Mouse (Mus musculus) forebrain, embryonic 13.5 days (tissue): ENCODE measurements around the gene Fzd4. TPM values are rescaled to one million over a fixed set of nuclear protein-coding genes. Genes with fewer than 3 reads are reported as not detected.

Experiments
- ATAC-seq: fragments of 200-750 bp; cut with Nextera tagmentation; 2 replicates; pipeline ENCODE4 v1.8.0; 2017
- H3K27ac ChIP-seq: fragments of 300-500 bp; sonication (generic); 2 replicates; pipeline ENCODE4 v1.5.1; 2015; ENCODE audit warnings: inconsistent platforms, mild to moderate bottlenecking, moderate library complexity
- H3K27me3 ChIP-seq: fragments of 300-500 bp; sonication (generic); 2 replicates; pipeline ENCODE4 v1.6.1; 2015; ENCODE audit warnings: mild to moderate bottlenecking, inconsistent platforms
- H3K36me3 ChIP-seq: fragments of 300-500 bp; sonication (generic); 2 replicates; pipeline ENCODE4 v1.6.1; 2015; ENCODE audit warnings: mild to moderate bottlenecking, inconsistent platforms; ENCODE audit not compliant: poor library complexity, severe bottlenecking
- H3K4me1 ChIP-seq: fragments of 300-500 bp; sonication (generic); 2 replicates; pipeline ENCODE4 v1.6.1; 2015; ENCODE audit warnings: inconsistent platforms
- H3K4me2 ChIP-seq: fragments of 300-500 bp; sonication (generic); 2 replicates; pipeline ENCODE4 v1.6.1; 2015; ENCODE audit warnings: inconsistent platforms, mild to moderate bottlenecking, moderate library complexity
- H3K4me3 ChIP-seq: fragments of 300-500 bp; sonication (generic); 2 replicates; pipeline ENCODE4 v1.5.1; 2015; ENCODE audit warnings: mild to moderate bottlenecking, inconsistent platforms
- H3K9ac ChIP-seq: fragments of 300-500 bp; sonication (generic); 2 replicates; pipeline ENCODE4 v1.6.1; 2015; ENCODE audit warnings: mild to moderate bottlenecking, inconsistent platforms
- H3K9me3 ChIP-seq: fragments of 300-500 bp; sonication (generic); replicated peaks from 2 replicates; pipeline ENCODE4 v1.6.1; 2016; ENCODE audit warnings: inconsistent platforms
- WGBS: fragments of 180-500 bp; shearing (Covaris S2); methylation state at CpG from one replicate; pipeline ENCODE4 v1.1.7; 2015; 5-methylcytosine and 5-hydroxymethylcytosine counted together
- polyA plus RNA-seq: library from polyadenylated mRNA; unstranded; fragments of >200 nt; fragmentation: Nextera tagmentation; extraction: Ambion mirVana; gene quantifications from 2 replicates; pipeline ENCODE4 v1.2.1, GENCODE M21; 2015

Fzd4 gene
- polyA plus RNA-seq, 1 experiment from 2014 or later: 1.3 TPM

GRCm38 (mm10) chr7:89418917-89419679, 14.9 kb downstream of the Fzd4 start:
- ATAC-seq: peak; percentile 67
- Histone ChIP-seq H3K27me3 (no peaks in the 10 kb centered on the region), H3K9ac (no peak overlapping the region), H3K36me3 (no peaks in the 10 kb centered on the region), H3K4me2 (no peak overlapping the region), H3K4me3 (no peak overlapping the region), H3K4me1 (no peaks in the 10 kb centered on the region), H3K27ac (no peak overlapping the region), H3K9me3 (no peaks in the 10 kb centered on the region)
- 53% methylated on average over 3 of the region's 3 CpGs for WGBS

- WGBS: 96% methylated on average over 5 of the region's 5 CpGs
- H3K4me2 ChIP-seq: no peak overlapping the region
- no peak overlapping the region for H3K27ac ChIP-seq
- H3K27me3 ChIP-seq: no peaks in the 10 kb centered on the region
- no peaks in the 10 kb centered on the region for H3K36me3 ChIP-seq
- H3K4me3 ChIP-seq: no peak overlapping the region
- no peaks in the 10 kb centered on the region for H3K9me3 ChIP-seq
- no peak for ATAC-seq
- H3K4me1 ChIP-seq: no peaks in the 10 kb centered on the region
- H3K9ac ChIP-seq: no peak overlapping the region
These were observed 17.1 kb downstream of the Fzd4 start for GRCm38 (mm10) chr7:89421294-89421693.

GRCm38 (mm10) chr7:89422650-89423049, 18.5 kb downstream of the Fzd4 start:
- Histone ChIP-seq H3K27me3 (no peaks in the 10 kb centered on the region), H3K4me2 (no peak overlapping the region), H3K4me1 (no peaks in the 10 kb centered on the region), H3K9me3 (no peaks in the 10 kb centered on the region), H3K9ac (no peak overlapping the region), H3K36me3 (no peaks in the 10 kb centered on the region), H3K4me3 (no peak overlapping the region), H3K27ac (no peak overlapping the region)
- 52% methylated on average over 8 of the region's 8 CpGs for WGBS
- ATAC-seq: no peak

GRCm38 (mm10) chr7:89423194-89423593, 19.0 kb downstream of the Fzd4 start:
- H3K27ac ChIP-seq: no peak overlapping the region
- no peaks in the 10 kb centered on the region for H3K36me3 ChIP-seq
- H3K9me3 ChIP-seq: no peaks in the 10 kb centered on the region
- H3K9ac ChIP-seq: no peak overlapping the region
- no peak overlapping the region for H3K4me3 ChIP-seq
- ATAC-seq: no peak
- no peaks in the 10 kb centered on the region for H3K4me1 ChIP-seq
- H3K4me2 ChIP-seq: no peak overlapping the region
- WGBS: 39% methylated on average over 5 of the region's 5 CpGs
- no peaks in the 10 kb centered on the region for H3K27me3 ChIP-seq

- ATAC-seq: no peak
- no peaks in the 10 kb centered on the region for H3K9me3 ChIP-seq
- H3K4me2 ChIP-seq: no peak overlapping the region
- H3K9ac ChIP-seq: no peak overlapping the region
- no peaks in the 10 kb centered on the region for H3K36me3 ChIP-seq
- H3K27me3 ChIP-seq: no peaks in the 10 kb centered on the region
- no peaks in the 10 kb centered on the region for H3K4me1 ChIP-seq
- no peak overlapping the region for H3K4me3 ChIP-seq
- H3K27ac ChIP-seq: no peak overlapping the region
- 66% methylated on average over 8 of the region's 8 CpGs for WGBS
These were observed 19.6 kb downstream of the Fzd4 start for GRCm38 (mm10) chr7:89423688-89424255.

GRCm38 (mm10) chr7:89424659-89425058, 20.5 kb downstream of the Fzd4 start:
- Histone ChIP-seq H3K27ac (no peak overlapping the region), H3K4me2 (no peak overlapping the region), H3K27me3 (no peaks in the 10 kb centered on the region), H3K9me3 (no peaks in the 10 kb centered on the region), H3K4me1 (no peaks in the 10 kb centered on the region), H3K9ac (no peak overlapping the region), H3K4me3 (no peak overlapping the region), H3K36me3 (no peaks in the 10 kb centered on the region)
- WGBS: 85% methylated on average over 5 of the region's 5 CpGs
- no peak for ATAC-seq

GRCm38 (mm10) chr7:89425803-89426725, 21.9 kb downstream of the Fzd4 start:
- WGBS: 80% methylated on average over 11 of the region's 11 CpGs
- Histone ChIP-seq H3K36me3 (no peaks in the 10 kb centered on the region), H3K9me3 (no peaks in the 10 kb centered on the region), H3K27me3 (no peaks in the 10 kb centered on the region), H3K4me2 (no peak overlapping the region), H3K27ac (no peak overlapping the region), H3K4me1 (no peaks in the 10 kb centered on the region), H3K4me3 (no peak overlapping the region), H3K9ac (no peak overlapping the region)
- ATAC-seq: no peak

- no peak for ATAC-seq
- no peaks in the 10 kb centered on the region for H3K36me3 ChIP-seq
- no peak overlapping the region for H3K4me2 ChIP-seq
- no peak overlapping the region for H3K4me3 ChIP-seq
- no peaks in the 10 kb centered on the region for H3K9me3 ChIP-seq
- H3K9ac ChIP-seq: no peak overlapping the region
- H3K4me1 ChIP-seq: no peaks in the 10 kb centered on the region
- no peak overlapping the region for H3K27ac ChIP-seq
- WGBS: 58% methylated on average over 5 of the region's 5 CpGs
- H3K27me3 ChIP-seq: no peaks in the 10 kb centered on the region
These were observed 22.9 kb downstream of the Fzd4 start for GRCm38 (mm10) chr7:89427101-89427500.

- no peak overlapping the region for H3K27ac ChIP-seq
- ATAC-seq: no peak
- no peak overlapping the region for H3K9ac ChIP-seq
- H3K4me1 ChIP-seq: 0 out of 2 replicates have a peak, but pooled peaks cover 3% of the 10 kb centered on the region
- H3K36me3 ChIP-seq: no peaks in the 10 kb centered on the region
- no peaks in the 10 kb centered on the region for H3K9me3 ChIP-seq
- H3K27me3 ChIP-seq: no peaks in the 10 kb centered on the region
- H3K4me3 ChIP-seq: no peak overlapping the region
- WGBS: 83% methylated on average over 5 of the region's 5 CpGs
- no peak overlapping the region for H3K4me2 ChIP-seq
These were observed 24.6 kb downstream of the Fzd4 start for GRCm38 (mm10) chr7:89428804-89429203.

- no peak overlapping the region for H3K4me2 ChIP-seq
- 0 out of 2 replicates have a peak, but pooled peaks cover 3% of the 10 kb centered on the region for H3K4me1 ChIP-seq
- H3K9ac ChIP-seq: no peak overlapping the region
- H3K36me3 ChIP-seq: no peaks in the 10 kb centered on the region
- H3K27me3 ChIP-seq: no peaks in the 10 kb centered on the region
- H3K27ac ChIP-seq: no peak overlapping the region
- no peaks in the 10 kb centered on the region for H3K9me3 ChIP-seq
- no peak for ATAC-seq
- H3K4me3 ChIP-seq: no peak overlapping the region
- WGBS: 84% methylated on average over 1 of the region's 1 CpGs
These were observed 25.2 kb downstream of the Fzd4 start for GRCm38 (mm10) chr7:89429326-89429725.

GRCm38 (mm10) chr7:89431185-89431584, 27.0 kb downstream of the Fzd4 start:
- ATAC-seq: no peak
- H3K4me1 ChIP-seq: 0 out of 2 replicates have a peak, but pooled peaks cover 3% of the 10 kb centered on the region
- no peak overlapping the region for H3K4me3 ChIP-seq
- H3K9ac ChIP-seq: no peak overlapping the region
- no peak overlapping the region for H3K27ac ChIP-seq
- 93% methylated on average over 2 of the region's 2 CpGs for WGBS
- H3K9me3 ChIP-seq: no peaks in the 10 kb centered on the region
- no peaks in the 10 kb centered on the region for H3K36me3 ChIP-seq
- no peaks in the 10 kb centered on the region for H3K27me3 ChIP-seq
- H3K4me2 ChIP-seq: no peak overlapping the region
